Mouse (Mus musculus): ENCODE measurements around the gene Stk4.

The Stk4 gene

DNA sequence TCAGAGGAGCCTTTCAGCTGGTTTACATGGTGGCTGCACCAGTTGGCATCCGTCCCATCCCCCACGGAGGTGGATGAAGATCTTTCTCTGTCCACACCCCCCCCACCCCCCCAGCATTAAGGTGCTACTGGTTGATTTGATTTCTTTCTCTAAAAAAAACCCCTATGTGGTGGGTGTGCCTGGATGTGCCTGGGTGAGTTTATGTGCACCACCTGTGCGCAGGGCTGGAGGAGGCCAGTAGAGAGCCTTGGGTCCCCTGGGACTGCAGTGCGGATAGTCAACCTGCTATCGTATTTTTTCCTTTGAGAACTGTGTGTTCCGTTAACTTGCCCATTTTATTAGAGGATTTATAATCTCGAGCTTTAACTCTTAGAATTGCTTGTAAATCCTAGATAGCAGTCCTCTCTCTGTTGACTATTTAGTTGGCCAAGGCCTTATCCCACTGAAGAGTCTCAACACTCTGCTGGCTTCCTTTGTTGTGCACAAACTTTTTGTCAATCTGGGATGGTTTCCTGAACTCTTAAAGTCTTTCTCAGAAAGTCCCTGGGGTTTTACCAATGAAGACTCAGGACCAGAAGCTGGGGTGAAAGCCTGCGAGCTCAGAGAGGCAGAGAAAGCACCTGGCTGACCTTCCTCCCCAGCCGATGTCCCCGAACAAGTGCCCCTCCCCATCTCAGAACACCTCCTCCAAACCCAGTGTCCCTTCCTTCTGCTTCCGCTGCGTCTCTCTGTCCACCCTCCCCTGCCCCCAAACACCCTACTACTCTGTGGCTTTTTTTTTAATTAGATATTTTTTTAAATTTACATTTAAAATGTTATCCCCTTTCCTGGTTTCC, 58.7 kb downstream of the Stk4 start:
- no peak for DNase-seq (ENCODE audit: low read depth, low spot score)

DNA sequence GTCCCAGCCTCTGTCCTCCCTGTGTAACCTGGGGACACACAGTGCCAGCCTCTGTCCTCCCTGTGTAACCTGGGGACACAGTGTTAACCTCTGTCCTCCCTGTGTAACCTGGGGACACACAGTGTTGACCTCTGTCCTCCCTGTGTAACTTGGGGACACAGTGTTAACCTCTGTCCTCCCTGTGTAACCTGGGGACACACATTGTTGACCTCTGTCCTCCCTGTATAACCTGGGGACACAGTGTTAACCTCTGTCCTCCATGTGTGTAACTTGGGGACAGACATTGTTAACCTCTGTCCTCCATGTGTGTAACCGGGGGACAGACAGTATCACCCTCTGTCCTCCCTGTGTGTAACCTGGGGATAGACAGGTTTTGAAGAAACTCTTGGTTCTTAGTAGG, 61.5 kb downstream of the Stk4 start:
- DNase-seq (ENCODE audit: low read depth, low spot score) = no peak

DNA sequence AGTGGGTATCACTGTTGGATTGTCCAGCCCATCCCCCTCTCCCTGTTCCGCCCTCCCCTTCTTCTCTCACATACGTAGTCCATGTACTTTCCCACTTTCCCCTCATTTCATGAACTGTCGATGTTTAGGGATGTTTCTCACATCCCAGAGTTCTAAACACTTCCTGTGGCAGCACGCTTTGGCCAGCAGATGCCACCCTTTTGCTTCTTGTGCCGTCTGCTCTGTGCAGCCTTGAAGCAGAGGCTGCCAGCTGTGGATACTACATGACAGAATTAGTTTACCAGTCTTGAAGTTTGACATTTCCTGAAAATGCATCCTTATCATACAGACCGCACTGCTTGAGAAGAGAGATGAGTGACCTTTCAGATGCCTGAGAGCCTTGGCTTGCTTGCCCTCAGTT, 64.4 kb downstream of the Stk4 start:
- peak; percentile 53 for DNase-seq (ENCODE audit: low read depth, low spot score)

DNA sequence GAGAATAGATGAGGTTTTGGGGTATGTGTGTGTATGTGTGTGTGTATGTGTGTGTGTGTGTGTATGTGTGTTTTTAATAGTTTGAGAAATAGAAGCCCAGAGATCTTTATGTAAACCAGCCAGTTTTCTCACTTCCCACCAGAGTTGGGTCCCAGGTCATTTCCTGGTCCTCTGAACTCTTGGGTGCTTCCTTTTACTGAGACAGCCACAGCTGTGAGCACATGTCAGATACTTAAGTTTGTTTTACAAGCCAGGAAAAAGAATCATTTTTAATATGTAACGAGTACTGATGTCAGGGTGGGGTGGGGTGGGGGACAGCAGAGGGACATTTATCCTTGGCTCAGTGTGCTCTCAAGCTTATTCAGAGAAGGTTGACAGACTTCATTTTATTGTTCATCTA, 65.2 kb downstream of the Stk4 start:
- no peak for DNase-seq (ENCODE audit: low read depth, low spot score)

DNA sequence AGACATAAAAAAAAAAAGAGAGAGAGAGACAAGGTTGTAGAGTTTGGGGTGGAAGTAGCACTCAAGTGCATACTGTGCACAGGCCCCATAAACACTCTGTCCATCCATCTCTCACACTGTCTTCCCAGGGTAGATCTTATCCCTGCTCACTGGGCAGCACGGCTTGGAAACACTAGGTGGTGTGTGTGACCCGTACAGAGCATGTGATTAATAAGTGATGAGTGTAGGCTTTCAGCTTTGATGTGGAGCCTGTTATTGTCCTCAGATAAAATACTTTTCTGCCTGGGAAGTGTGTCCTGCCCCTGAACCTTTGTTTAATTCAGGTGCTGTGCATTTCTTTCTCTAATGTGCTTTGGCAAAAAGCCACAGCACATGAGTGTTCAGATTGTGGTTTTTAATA, 66.3 kb downstream of the Stk4 start:
- DNase-seq (ENCODE audit: low read depth, low spot score) = peak; percentile 39

DNA sequence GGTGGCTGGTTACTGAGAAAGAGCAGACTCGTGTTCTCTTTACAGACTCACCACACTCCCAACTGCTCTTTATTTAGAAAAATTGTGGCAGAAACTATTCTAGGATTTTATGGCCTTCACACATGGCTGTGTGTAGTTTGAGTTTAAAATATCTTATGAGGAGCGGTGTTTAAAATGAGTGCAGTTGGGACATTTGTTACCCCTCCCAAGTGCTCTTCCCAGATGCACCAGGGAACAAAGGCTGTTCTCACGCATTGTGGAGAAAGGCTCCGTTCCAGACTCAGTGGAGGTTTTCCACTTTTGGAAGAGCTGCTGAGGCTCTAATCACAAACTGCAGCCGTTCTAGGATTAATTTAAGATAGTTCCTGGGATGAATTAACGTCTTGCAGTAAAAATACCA, 67.6 kb downstream of the Stk4 start:
- no peak for DNase-seq (ENCODE audit: low read depth, low spot score)

DNA sequence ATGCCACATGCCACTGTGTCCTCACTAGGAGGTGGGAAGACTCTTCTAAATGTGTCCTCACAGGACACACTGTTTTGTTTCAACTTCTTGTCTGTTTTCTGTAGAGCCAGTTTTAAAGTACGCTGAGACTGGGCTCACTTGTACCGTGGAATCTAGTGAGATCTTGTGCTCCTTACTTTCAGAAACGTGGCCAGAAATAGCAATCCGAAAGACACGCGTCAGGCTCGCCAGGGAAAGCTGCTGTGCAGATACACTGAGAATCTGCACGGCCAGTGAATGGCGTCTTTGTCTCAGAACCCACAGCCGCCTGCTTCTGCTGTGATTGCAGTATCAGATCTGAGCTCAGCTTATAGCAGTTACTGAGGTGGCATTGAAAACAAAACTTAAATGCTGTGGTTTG, 71.9 kb downstream of the Stk4 start:
- DNase-seq (ENCODE audit: low read depth, low spot score) = no peak

DNA sequence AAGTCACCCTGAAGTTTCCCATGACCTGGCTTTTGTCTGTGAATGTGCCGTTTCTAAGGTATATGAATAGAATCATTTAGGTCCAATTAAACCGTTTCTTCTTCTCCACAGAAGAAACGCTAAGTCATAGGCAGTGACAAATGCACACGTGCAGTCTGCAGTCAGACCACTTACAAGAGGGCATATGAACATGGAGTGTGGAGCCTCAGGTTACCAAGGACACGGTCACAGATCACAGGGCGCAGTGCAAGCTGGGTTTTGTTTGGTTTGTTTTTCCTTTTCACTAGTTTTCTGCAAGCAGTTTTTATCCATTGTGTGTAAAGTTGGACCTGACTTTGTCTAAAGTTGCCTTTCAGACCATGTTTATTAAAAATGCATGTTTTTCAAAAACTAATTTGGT, 73.9 kb downstream of the Stk4 start:
- no peak for DNase-seq (ENCODE audit: low read depth, low spot score)

DNA sequence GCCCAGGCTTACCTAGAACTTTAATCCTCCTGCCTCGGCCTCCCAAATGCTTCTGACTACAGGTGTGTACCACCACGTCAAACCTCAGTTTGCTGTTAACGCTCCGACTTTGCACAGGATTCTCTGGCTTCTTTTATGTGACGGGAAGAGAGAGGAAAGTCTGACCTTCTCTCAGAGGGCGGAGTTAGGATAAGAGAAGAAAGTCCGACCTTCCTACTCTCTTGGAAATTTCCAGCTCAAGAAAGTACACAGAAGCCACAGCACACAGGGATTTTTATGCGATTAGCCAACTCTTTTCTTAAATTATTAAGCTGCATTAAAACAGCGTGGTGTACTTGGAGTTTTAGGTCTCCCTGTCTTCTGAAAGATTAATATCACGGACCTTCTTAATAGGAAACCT, 74.4 kb downstream of the Stk4 start:
- no peak for DNase-seq (ENCODE audit: low read depth, low spot score)

DNA sequence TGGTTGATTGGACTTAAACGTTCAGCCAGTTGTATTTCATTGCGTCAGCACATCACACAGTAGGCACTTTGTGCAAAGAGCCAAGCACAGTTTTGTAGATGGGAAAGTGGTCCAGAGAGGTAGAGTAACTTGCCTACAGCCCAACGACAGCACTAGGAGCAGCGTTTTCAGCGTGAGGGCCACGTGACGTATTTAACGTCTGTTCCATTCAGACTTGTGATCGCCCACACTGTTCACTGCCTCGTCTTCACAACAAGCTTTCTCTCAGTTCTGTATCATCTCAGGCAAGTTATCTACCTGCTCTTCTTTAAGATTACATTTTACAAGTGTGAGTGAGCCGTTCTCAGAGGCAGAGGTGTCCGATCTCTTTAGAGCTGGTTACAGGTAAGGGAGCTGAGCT, 76.4 kb downstream of the Stk4 start:
- DNase-seq (ENCODE audit: low read depth, low spot score) = no peak

DNA sequence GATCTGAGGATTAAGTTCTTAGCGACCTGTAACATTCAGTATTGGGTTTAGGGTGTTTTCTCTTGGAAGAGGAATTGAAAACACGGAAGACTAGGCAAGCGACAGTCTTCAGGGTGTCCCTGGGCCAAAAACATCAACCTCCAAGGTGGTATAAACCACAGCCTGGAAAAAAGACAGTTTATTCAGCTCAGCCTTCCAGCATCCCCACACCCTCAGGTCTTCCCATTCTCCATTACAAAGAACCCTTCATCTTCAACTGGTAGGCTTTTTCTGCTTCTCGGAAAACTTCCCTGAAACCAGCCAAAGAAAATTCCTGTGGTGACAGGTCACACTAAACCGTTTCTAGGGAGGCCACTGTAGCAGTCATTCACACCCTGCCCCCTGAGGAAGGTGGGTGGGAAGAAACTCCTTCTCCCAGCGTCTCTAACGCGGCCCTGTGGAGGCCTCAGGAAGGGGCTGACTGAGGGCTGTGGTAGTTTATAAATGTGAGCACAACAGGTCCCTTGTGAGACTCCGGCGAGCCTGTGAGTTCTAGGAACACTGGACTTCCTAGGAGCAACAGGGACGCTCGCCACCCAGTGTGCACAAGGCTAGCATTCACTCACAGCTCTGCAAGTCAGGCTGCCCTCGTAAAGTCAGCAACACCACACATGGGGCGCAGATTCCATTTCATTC, 80.1 kb downstream of the Stk4 start:
- peak; percentile 47 for DNase-seq (ENCODE audit: low read depth, low spot score)

DNA sequence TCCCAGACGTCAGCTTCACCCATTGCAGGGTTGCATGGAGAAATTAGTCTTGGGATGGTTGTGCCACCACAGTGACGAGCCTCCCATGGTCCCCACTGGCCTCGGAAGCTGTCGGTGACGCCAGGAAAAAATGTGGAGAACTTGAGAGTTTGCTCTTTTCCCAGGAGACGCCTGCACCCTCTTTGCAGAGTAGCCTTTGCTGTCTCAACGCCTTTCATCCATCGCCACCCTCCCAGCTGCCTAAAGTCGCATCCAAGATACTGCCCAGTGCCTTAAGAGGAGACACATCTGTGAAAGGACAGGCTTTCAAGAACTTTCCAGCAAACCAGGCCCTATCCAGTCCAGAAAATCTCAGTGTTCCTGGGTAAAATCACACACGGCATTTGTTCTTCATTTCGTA, 82.2 kb downstream of the Stk4 start:
- no peak for DNase-seq (ENCODE audit: low read depth, low spot score)

DNA sequence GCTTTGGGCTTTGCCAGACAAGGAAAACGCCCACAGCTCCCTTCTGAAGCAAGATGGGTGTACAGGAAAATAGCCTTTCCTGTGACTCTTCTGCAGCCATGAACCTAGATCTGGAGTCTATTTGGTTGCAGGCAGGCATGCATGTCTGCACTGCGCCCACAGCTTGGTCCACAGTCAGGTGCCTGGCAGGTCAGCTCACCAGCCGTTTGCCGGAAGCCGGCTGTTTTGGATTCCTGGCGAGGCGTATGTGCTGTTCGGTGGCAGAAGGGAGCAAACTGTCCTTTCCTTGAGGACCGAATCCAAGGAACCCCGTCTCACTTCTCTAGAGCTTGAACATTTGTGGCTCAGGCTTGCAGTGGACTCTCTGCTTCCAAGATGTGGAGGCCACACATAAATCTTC, 83.9 kb downstream of the Stk4 start:
- DNase-seq (ENCODE audit: low read depth, low spot score) = no peak

DNA sequence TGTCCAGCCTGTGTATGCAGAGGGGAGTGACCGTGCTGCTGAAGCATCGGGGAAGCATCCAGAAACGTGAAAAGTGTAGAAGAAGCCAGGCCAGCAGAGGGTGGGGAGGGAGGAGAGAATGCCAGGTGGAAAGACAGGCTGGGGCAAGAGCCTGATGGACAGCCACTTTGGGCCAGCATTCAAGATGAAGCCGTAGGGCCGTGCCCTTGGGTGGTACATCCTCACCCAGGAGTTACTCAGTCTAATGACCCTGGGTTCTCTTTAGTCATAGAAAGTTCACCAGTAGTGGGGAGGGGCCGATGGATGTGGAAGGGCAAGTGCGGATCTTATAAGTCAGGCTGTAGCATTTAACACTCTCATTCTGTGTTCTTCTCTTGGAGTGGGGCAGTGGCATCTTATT, 86.0 kb downstream of the Stk4 start:
- no peak for DNase-seq (ENCODE audit: low read depth, low spot score)

DNA sequence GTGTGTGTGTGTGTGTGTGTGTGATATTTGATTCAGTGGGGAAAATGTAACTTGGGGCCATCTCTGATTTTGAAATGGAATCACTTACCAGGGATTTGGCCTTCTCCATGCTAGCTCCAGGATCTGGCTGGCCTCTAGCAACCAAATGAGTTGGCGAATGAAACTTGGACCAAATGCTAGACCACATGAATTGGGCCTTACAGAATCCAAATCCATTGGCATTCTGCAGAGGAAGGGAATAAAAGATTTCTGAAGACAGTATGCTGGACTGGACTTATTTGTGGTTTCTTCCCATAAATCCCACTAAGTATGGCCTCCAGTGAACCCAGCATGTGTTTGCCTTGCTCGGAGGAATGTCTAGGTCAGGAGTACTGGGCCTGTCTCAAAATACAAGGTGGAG, 88.7 kb downstream of the Stk4 start:
- no peak for DNase-seq (ENCODE audit: low read depth, low spot score)

DNA sequence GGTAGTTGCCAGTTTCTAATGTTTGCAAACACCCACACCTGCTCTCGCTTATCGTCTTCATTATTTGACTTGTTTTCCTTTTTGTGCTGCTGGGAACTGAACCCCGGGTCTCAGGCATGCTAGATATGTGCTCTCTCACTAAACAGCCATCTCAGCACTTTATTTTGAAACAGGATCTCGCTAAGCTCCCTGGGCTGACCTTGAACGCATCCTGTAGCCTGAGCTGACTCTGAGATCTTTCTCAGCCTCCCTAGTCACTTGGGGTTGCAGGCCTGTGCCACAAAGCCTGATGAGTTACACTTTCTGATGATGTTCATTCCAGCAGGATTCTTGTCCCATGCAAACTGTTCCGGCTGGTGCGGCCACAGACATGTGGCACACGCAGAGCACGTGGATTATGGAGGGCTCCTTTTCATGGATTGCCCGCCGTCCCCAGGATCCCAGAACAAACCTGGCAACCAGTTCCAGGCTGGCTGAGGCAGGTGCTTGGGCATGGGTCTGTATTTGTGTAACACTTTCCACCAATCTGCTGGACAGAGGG, 91.5 kb downstream of the Stk4 start:
- no peak for DNase-seq (ENCODE audit: low read depth, low spot score)

DNA sequence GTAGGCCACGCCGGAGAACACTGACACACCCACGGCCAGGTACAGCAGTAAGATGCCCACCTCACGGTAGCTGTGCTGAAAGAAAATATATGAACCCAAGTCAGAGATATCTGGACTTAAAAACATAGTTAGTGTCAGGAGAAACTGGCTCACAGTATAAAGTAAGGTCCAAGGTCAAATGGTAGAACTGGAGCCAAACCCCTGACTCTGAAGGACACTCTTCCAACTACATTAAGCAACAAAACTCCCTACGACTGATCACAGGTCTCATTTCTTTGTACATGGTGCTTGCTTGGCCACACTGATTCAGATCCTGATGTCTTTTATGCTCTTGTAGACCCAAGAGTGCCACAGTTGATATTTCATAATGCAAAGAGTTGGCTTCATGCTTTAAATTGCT, 94.8 kb downstream of the Stk4 start:
- no peak for DNase-seq (ENCODE audit: low read depth, low spot score)

DNA sequence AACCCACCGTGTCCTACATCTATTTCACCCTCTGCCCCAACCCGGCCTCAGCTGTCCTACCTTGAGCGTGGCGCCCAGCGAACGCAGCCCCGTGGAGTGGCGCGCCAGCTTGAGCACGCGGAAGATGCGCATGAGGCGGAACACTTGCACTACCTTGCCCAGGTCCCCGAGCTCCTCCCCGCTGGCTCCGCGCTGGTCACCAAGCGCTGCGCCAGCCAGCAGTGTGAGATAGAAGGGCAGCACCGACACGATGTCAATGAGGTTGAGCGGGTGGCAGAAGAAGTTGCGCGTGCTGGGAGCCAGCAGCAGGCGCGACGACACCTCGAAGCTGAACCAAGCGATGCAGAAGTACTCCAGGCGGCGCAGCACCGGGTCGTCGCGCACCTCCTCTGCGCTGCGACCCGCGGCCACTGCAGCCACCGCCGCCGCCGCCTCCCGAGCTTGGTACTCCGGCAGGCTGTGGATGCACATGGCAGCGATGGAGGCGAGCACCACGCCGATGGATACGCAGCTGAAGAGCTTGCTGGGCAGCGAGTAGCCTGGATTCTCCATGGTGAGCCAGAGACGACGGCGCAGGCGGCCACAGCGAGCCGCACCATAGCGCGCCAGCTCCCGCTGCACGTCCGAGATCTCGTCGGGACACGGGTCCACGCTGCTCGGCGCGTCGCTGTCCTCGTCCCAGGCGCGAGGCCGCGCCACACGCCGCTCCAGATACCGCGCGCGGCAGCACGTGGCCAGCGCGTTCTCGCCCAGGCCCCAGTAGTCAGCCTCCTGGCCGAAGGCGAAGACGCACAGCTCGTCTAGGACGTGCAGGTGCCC, 97.8 kb downstream of the Stk4 start:
- no peak for DNase-seq (ENCODE audit: low read depth, low spot score)

DNA sequence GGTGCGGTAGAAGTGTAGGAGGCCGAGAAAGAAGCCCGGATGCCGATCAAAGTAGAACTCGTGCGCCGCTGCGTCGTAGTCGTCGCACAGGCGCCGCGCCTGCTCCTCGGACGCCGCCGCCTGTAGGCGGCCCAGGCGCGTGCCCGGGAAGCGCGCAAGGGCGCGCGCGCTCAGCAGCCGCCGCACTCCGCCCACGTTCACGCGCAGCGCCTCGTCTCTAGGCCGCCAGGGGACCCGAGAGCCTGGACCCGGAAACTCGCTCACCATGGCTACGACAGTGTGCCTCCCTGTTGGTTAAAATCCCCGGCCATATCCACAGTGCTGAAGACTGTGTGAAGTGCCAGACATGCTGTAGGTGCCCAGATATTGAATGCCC, 98.4 kb downstream of the Stk4 start:
- no peak for DNase-seq (ENCODE audit: low read depth, low spot score)

DNA sequence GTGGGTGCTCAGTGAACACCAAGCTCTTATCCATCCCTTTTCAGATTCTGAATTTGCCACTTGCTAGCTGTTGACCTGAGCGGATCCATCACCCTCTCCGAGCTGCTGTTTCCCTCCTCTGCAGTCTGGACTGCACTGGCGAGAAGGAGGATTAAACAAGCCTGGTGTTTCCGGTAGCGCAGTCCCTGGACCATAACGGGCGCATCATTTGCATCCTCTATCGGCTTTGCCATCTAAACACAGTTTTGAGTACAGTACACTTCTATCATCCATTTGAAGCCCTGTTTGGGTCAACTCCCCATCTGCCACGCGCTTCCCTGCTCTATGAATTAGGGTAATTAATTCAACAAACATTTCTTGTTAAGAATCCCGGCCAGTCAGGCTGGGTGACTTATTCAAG, 100.2 kb downstream of the Stk4 start:
- DNase-seq (ENCODE audit: low read depth, low spot score) = no peak

DNA sequence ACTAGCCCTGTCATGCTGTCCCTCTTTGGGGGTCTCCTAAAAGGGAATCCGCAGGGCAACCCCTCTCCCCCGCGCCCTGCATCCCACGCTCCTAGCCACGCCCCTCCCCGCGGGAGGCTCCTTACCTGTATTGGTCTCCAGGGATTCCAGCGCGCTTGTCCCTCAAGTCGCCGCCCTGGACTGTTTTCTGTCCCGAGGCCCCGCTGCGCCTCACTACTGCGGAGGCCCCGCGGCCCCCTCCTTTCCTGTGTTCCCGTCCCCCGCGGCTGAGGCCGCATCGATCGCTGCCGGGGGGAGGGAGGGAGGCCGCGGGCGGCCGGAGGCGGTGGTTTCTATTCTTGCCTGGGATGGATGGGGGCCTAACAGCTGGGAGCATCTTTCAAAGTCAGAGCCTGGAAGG, 100.8 kb downstream of the Stk4 start, which contains the start of gene Kcns1:
Kcns1 (minus strand) TSS at position 212 of the 400 bp plus-strand sequence.
- DNase-seq (ENCODE audit: low read depth, low spot score) = no peak

DNA sequence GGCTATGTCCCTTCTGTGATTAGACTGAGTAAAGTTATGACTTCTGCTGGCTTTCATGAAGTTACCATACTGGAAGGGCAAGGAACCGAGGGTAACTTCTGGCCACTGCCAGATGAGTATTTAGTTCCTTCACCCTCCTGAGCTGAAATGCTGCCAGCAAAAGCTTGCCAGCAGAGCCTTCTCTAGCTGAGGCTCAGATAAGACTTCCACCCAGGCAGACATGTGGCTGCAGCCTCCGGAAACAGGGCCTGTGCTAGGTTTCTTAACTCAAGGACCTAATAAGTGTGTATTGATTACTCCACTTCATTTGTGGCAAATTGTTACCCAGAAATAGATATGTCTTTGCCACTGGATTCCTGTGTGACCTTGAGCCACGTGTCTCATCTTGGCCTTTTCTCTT, 103.3 kb downstream of the Stk4 start:
- no peak for DNase-seq (ENCODE audit: low read depth, low spot score)
